Mouse (Mus musculus): ENCODE data around the gene Ptbp3. TPM values are rescaled to one million over a fixed set of nuclear protein-coding genes. Genes with fewer than 3 reads are reported as not detected.

The Ptbp3 gene
- polyA plus RNA-seq, 1 experiment from 2014 or later: 60.2 TPM

DNA sequence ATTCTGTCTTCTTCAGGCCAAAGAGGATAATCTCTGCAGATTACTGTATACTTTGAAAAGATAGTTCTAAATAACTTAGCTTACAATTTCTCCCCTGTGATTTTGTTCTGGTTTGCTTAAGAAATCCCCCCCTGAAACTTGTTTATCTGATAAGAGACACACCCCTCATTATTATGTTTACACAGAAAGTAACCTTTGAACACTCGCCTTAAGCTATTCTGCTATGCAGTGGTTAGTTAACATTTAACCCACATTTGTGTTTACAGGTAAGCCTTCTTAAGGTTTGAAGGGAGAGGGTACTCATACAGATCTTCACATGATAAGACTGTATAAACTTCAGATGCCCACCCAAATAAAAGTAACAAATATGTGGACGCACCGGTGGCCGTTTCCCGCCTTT, 3.7 kb upstream of the Ptbp3 start:
- Histone ChIP-seq H3K4me1 (peaks cover 32% of the 10 kb centered on the region), H3K36me3 (no peaks in the 10 kb centered on the region), H3K4me2 (no peak overlapping the region), H3K27me3 (replicated peaks) (no peaks in the 10 kb centered on the region), H3K9ac (no peak overlapping the region), H3K9me3 (replicated peaks) (no peaks in the 10 kb centered on the region), H3K27ac (no peak overlapping the region), H3K4me3 (no peak overlapping the region)
- no peak for ATAC-seq
- 82% methylated on average over 5 of the region's 5 CpGs for WGBS (ENCODE audit: insufficient replicate concordance)

DNA sequence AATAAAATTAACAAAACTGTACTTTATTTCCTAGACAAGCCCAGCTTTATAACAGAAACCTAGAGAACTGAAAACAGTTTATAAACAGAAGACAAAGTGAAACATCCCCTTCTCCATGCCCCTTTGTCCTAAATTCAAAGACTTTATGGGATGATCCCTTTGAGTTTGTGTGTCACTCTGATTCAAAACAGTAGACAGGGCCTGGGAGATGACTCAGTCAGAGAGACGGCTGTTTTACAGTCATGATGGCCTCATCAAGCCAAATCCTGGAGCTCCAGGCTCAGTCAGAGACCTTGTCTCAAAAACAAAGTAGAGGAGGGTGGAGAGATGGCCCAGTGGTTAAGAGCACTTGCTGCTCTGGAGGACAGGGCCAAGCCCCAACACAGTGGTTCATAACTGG, 2.7 kb upstream of the Ptbp3 start:
- 68% methylated on average over 1 of the region's 1 CpGs for WGBS (ENCODE audit: insufficient replicate concordance)
- Histone ChIP-seq H3K36me3 (no peaks in the 10 kb centered on the region), H3K9me3 (replicated peaks) (no peaks in the 10 kb centered on the region), H3K4me2 (no peak overlapping the region), H3K27me3 (replicated peaks) (no peaks in the 10 kb centered on the region), H3K27ac (no peak overlapping the region), H3K9ac (no peak overlapping the region), H3K4me1 (peaks cover 36% of the 10 kb centered on the region), H3K4me3 (no peak overlapping the region)
- ATAC-seq: no peak

DNA sequence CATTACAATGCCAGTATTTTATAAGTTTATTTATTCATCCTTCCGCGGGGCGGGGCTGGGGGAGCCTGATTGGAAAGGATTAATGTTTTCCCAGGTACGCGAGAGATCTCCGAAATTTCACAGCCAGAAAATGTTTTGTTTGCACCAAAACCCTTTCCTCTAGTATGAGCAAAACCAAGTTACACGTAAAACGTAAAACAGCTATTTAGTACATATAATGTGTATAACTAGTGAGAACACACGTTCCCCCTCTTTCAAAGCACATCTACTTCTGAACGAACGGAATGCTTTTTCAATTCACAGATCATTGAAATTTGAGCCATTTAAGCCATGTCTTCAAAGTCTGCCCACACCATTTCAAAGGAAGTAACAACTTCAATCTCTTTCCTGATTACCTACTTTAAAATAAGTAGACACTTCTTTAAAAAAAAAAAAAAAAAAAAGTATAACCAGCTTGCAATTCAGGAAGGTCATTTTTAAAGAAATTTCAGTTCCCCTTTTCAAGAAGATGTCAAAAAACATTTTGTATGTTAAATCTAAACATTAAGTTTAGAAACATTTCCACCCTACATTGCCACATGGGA, 905 bp upstream of the Ptbp3 start:
- WGBS (ENCODE audit: insufficient replicate concordance): 21% methylated on average over 11 of the region's 11 CpGs
- H3K27ac ChIP-seq: peak overlapping the region; percentile 100
- peaks cover 44% of the 10 kb centered on the region for H3K4me1 ChIP-seq
- no peaks in the 10 kb centered on the region for H3K36me3 ChIP-seq
- no peaks in the 10 kb centered on the region for H3K27me3 ChIP-seq (replicated peaks)
- no peak for ATAC-seq
- H3K4me3 ChIP-seq: peak overlapping the region; percentile 95
- H3K9ac ChIP-seq: peak overlapping the region; percentile 88
- H3K9me3 ChIP-seq (replicated peaks): no peaks in the 10 kb centered on the region
- peak overlapping the region; percentile 83 for H3K4me2 ChIP-seq

DNA sequence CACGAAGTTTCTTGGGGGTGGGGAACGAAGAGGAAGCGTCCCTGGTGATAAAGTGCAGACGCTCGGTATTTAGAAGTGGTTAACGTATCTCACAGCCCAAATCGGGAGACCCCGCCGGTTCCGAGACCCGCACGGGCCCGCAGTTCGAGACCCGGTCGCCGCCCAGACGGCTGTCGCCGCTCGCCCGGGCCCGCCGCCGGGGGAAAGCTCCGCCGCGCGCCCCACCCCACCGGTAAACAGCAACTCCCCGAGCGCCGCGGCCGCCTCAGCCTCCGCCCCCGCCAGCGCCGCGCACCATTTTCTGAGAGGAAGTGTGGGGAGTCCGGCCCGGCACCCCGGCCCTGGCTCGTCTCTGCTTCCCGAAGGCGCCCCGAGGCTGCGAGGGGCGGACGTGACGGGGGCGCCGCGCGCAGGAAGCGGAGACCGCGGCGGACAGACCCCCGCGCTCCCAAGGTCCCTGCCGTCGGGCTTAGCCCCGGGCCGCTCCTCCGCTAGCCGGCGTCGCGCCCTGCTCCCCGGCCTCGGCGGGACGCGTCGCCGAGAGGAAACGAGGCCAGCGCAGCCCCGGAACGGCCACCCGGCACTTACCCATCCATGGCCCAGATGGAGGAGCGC, 497 bp downstream of the Ptbp3 start:
- Histone ChIP-seq H3K4me1 (peaks cover 47% of the 10 kb centered on the region), H3K27ac (peak overlapping the region; percentile 100), H3K36me3 (no peaks in the 10 kb centered on the region), H3K9me3 (replicated peaks) (no peaks in the 10 kb centered on the region), H3K27me3 (replicated peaks) (no peaks in the 10 kb centered on the region), H3K9ac (peak overlapping the region; percentile 100), H3K4me2 (peak overlapping the region; percentile 83), H3K4me3 (peak overlapping the region; percentile 95)
- under 1% methylated on average over 76 of the region's 83 CpGs for WGBS (ENCODE audit: insufficient replicate concordance)
- peak; percentile 71 for ATAC-seq

DNA sequence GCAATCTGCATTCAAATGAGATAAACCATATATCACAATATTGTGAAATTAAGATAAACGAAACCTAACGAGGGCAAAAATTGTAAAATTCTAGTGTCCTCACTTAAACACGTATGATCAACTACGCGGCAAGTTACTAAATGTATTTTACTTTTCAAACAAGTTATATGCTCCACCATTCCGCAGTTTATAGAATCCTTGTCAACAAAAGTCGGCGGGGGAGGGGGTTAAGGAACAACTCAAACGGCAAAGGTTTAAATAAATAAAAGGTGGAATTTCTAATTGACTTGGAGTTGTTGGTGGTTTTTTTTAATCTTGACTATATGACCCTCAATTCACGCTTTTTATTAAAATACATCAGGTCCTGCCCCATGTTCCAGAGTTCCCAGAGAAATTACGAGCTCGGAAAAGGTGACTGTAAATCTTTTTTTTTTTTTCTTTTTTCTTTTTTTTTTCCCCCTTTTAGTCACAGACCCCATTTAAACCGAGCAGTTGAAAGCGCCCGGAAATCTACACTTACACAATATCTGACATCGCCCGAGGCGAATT, 1.1 kb downstream of the Ptbp3 start:
- Histone ChIP-seq H3K36me3 (no peaks in the 10 kb centered on the region), H3K4me3 (peak overlapping the region; percentile 95), H3K27ac (peak overlapping the region; percentile 100), H3K4me2 (peak overlapping the region; percentile 83), H3K4me1 (peaks cover 47% of the 10 kb centered on the region), H3K9ac (peak overlapping the region; percentile 100), H3K9me3 (replicated peaks) (no peaks in the 10 kb centered on the region), H3K27me3 (replicated peaks) (no peaks in the 10 kb centered on the region)
- ATAC-seq: no peak
- 1% methylated on average over 18 of the region's 18 CpGs for WGBS (ENCODE audit: insufficient replicate concordance)

DNA sequence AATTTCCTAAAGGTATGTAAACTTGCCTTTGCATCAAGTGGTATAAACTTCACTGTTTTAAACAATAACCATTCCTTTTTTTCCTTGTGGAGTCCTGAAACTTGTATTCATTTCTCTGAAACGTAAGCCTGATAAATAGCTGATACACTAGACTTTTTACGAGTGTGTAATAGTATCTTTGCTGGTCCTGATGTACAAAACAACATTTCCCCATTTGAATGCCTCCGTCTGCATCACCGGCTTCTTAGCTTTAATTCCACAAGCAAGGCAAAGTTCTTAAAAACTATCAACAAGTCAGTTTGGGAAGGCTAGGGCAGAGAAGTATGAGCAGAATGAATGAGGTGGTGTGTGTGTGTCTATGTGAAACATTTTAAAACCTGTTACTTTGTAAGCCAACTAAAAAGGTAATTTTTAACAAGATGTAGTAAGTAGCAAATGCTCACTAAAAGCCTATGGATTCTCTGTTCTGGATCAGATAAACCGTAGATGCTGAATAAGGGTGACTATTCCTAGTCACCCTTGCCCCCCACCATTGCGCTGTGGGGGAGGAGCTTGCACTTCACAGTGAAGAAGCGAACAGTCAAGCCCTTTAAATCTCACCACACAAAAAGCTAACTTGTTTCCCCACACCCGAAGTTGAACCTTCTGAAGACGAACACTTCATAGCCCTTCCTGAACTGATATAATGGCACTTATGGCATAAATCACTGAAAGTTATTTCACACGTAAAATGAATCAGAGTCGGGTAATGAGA, 1.9 kb downstream of the Ptbp3 start:
- ATAC-seq: no peak
- no peaks in the 10 kb centered on the region for H3K9me3 ChIP-seq (replicated peaks)
- H3K9ac ChIP-seq: peak overlapping the region; percentile 100
- peaks cover 53% of the 10 kb centered on the region for H3K4me1 ChIP-seq
- H3K27me3 ChIP-seq (replicated peaks): no peaks in the 10 kb centered on the region
- H3K36me3 ChIP-seq: no peaks in the 10 kb centered on the region
- peak overlapping the region; percentile 83 for H3K4me2 ChIP-seq
- peak overlapping the region; percentile 100 for H3K27ac ChIP-seq
- H3K4me3 ChIP-seq: peak overlapping the region; percentile 95
- WGBS (ENCODE audit: insufficient replicate concordance): 15% methylated on average over 11 of the region's 11 CpGs

DNA sequence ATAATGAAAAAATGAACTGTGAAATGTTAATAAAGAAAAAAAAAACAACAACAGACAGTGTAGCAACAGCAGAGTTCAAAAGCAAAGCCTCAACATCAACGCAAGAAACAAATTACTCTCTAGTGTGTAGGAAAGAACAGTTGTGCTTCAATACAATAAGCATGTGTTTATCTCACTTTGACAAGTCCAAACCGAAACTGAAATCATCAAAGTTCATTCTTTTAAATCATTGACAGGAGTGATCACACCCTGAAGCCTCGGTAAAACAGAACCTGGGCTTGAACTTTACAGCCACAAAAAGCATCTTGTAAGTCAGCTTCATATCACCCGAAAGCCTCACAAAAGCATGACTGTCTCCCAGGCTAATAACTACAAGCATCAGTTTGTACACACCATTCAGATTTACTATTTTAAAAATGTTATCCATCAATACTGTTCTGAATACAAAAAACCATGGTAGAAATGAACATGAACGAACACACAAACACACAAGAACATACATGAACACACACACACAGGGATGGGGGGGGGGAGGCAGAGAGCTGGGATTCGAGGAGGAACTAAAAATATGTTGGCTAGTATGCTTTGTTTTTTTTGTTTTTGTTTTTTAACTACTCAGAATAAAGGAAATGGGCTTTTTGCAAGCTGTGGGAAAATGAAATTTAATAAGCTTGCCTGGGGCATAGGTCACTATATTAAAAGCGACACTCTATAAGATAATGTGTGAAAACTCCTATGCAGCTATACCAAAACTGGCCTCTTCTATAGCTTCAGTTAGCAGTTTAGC, 2.7 kb downstream of the Ptbp3 start:
- peak overlapping the region; percentile 95 for H3K4me3 ChIP-seq
- peaks cover 61% of the 10 kb centered on the region for H3K4me1 ChIP-seq
- H3K36me3 ChIP-seq: no peaks in the 10 kb centered on the region
- no peaks in the 10 kb centered on the region for H3K9me3 ChIP-seq (replicated peaks)
- WGBS (ENCODE audit: insufficient replicate concordance): 36% methylated on average over 7 of the region's 7 CpGs
- H3K4me2 ChIP-seq: peak overlapping the region; percentile 83
- no peak for ATAC-seq
- H3K27me3 ChIP-seq (replicated peaks): no peaks in the 10 kb centered on the region
- peak overlapping the region; percentile 100 for H3K27ac ChIP-seq
- peak overlapping the region; percentile 100 for H3K9ac ChIP-seq

DNA sequence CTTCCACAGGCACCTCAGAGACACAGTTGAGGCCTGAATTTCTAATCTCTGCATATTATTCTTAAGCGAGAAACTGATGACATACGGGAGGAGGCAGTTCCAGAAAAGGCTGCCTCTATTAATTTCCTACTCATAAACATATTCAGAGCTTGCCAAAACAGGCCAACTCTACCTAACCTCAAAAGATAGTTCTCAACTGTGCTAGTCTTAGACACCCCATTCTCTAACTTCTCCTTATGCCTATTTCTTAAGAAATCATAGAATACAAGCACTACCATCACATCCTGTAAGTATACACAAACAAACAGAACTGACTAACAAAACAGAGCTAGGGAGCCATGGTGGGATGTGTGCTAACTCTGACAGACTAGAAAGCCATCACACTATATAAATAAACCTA, 4.5 kb downstream of the Ptbp3 start:
- Histone ChIP-seq H3K4me2 (no peak overlapping the region), H3K27ac (0 out of 2 replicates have a peak overlapping the region, but pooled peaks have one; percentile 17), H3K27me3 (replicated peaks) (no peaks in the 10 kb centered on the region), H3K9me3 (replicated peaks) (no peaks in the 10 kb centered on the region), H3K4me1 (peaks cover 64% of the 10 kb centered on the region), H3K9ac (no peak overlapping the region), H3K4me3 (no peak overlapping the region), H3K36me3 (0 out of 2 replicates have a peak, but pooled peaks cover 3% of the 10 kb centered on the region)
- 58% methylated on average over 2 of the region's 2 CpGs for WGBS (ENCODE audit: insufficient replicate concordance)
- ATAC-seq: no peak

DNA sequence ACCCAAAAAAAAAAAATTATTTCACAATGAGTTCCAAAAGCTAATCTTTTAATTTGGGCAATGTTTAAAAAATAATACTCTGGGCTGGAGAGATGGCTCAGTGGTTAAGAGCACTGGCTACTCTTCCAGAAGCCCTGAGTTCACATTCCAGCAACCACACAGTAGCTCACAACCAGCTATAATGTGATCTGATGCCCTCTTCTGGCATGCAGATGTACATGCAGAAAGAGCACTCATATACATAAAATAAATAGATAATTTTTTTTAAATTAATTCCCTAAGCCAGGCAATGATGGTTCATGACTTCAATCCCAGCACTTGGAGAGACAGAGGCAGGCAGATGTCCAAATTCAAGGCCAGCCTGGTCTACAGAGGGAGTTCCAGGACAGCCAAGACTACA, 6.2 kb downstream of the Ptbp3 start:
- no peak overlapping the region for H3K9ac ChIP-seq
- no peaks in the 10 kb centered on the region for H3K27me3 ChIP-seq (replicated peaks)
- H3K4me2 ChIP-seq: no peak overlapping the region
- no peak overlapping the region for H3K27ac ChIP-seq
- peaks cover 3% of the 10 kb centered on the region; the same call in 1 of the 2 replicates for H3K36me3 ChIP-seq
- H3K4me3 ChIP-seq: no peak overlapping the region
- no peak for ATAC-seq
- no peaks in the 10 kb centered on the region for H3K9me3 ChIP-seq (replicated peaks)
- H3K4me1 ChIP-seq: peaks cover 79% of the 10 kb centered on the region

DNA sequence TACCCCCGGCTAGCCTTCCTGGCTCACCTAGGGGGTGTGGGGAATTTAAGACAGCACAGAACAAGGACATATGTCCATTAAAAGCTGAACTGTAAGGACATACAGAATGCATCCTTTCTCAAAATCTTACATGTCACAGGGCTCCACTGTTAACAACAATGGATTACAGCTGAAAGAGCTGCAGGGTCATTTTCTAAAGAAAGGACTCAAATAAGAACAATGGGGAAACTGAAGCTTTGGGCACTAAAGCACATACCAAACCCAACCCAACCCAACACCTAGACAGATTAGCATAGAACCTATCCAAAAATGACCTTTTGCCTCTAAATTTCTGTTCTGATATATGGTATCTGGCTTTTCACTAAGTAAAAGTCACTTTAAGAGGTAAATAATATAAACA, 12.9 kb downstream of the Ptbp3 start:
- Histone ChIP-seq H3K9me3 (replicated peaks) (no peaks in the 10 kb centered on the region), H3K9ac (no peak overlapping the region), H3K27me3 (replicated peaks) (no peaks in the 10 kb centered on the region), H3K4me1 (peaks cover 89% of the 10 kb centered on the region), H3K4me3 (no peak overlapping the region), H3K4me2 (no peak overlapping the region), H3K27ac (peak overlapping the region; percentile 52; the same call in 1 of the 2 replicates), H3K36me3 (peaks cover 3% of the 10 kb centered on the region; the same call in 1 of the 2 replicates)
- WGBS (ENCODE audit: insufficient replicate concordance): 84% methylated on average over 1 of the region's 1 CpGs
- ATAC-seq: no peak

DNA sequence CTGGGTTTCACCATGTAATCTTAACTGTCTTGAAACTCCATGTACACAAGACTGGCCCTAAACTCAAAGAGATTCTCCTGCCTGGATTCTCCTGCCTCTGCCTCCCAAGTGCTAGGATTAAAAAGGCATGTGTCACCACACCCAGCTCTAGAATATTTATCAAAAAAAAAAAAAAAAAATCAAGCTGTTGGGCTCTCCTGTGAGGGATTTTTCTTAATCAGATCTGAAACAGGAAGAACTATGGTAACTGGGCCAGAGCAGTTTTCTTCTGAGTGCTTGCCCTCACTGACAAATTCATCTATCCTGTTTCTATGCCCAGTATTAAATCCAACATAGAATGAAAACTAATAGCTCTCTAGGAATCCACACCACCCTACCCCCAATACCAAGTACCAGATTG, 13.5 kb downstream of the Ptbp3 start:
- 0 out of 2 replicates have a peak overlapping the region, but pooled peaks have one; percentile 7 for H3K4me2 ChIP-seq
- H3K36me3 ChIP-seq: peaks cover under 1% of the 10 kb centered on the region; the same call in 1 of the 2 replicates
- H3K4me3 ChIP-seq: no peak overlapping the region
- no peaks in the 10 kb centered on the region for H3K27me3 ChIP-seq (replicated peaks)
- H3K9ac ChIP-seq: no peak overlapping the region
- H3K9me3 ChIP-seq (replicated peaks): no peaks in the 10 kb centered on the region
- no peak for ATAC-seq
- peaks cover 90% of the 10 kb centered on the region for H3K4me1 ChIP-seq
- H3K27ac ChIP-seq: peak overlapping the region; percentile 57
